Comparison of ENCODE assay signal across 14 mouse cellular contexts in the genomic region with DNA sequence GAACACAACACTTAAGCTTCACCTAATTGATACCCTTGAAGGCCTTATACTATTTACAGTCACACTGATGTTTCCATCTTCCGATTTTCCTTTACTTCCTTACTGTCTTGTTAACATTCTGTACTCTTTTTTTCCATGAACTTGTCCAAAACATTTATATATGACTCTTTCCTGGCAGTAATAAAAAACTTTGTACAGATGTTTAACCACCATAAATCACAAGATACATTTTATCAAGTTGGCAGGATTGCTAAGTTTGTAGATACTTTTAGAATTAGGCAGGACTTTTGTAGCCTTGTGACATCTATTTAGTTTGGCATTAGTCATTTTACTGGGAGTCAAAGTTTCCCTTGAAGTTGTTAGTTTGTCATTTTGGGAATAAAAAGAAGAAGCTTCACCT. TPM values are rescaled to one million over a fixed set of nuclear protein-coding genes. Genes with fewer than 3 reads are reported as not detected.
"Had no signal": no experiment of that assay in that cellular context is flagged by ENCODE, and none has a peak within 500 bp of the region (broad histone marks: within the 10 kb centered on the region; RNA-seq: fewer than 3 reads in every experiment).

No protein-coding gene starts in this region.

- DNase-seq: left cerebral cortex, postnatal 4 days; liver; liver, embryonic 13.5 days; liver, postnatal 0 days; lung, adult 18-20 months; lung, adult 2 months; lung, embryonic 14.5 days; lung, postnatal 10 days; lung, postnatal 14 days; lung, postnatal 36 days; lung, postnatal 4 days; midbrain, embryonic 14.5 days had no signal

RNA-seq across cellular contexts. Expression of a gene that starts 32.1 kb away (rescaled TPM):
- total RNA-seq: megakaryocyte, adult 5-6 weeks; monocyte, adult 5-6 weeks had no signal
